Mouse (Mus musculus): ENCODE data around the gene Gm7954. TPM values are rescaled to one million over a fixed set of nuclear protein-coding genes. Genes with fewer than 3 reads are reported as not detected.
"Not testable (repeated sequence)": the region's sequence is repeated elsewhere in the genome, so short reads cannot be mapped to it uniquely, and the experiment has no call there.

The Gm7954 gene
- polyA plus RNA-seq (2015; fragmentation: Nextera tagmentation; extraction: Ambion mirVana): not detected in 2 replicates

- not testable (repeated sequence) for H3K4me1 ChIP-seq (replicated peaks); H3K27ac ChIP-seq (replicated peaks); H3K4me3 ChIP-seq; H3K36me3 ChIP-seq; H3K4me2 ChIP-seq; H3K9me3 ChIP-seq; H3K9ac ChIP-seq; H3K27me3 ChIP-seq; ATAC-seq (ENCODE audit: low FRiP score, low read depth)
- 86% methylated on average over 2 of the region's 2 CpGs for WGBS
These were observed at the start of gene Gm7954 for GRCm38 (mm10) chr14:41453418-41453817. Gene Gm7954 (minus strand): TSS chr14:41453518.

- not testable (repeated sequence) for H3K4me3 ChIP-seq; H3K9me3 ChIP-seq; H3K27ac ChIP-seq (replicated peaks); ATAC-seq (ENCODE audit: low FRiP score, low read depth); H3K4me2 ChIP-seq; H3K9ac ChIP-seq; H3K4me1 ChIP-seq (replicated peaks); H3K27me3 ChIP-seq; H3K36me3 ChIP-seq
These were observed 36.1 kb upstream of the Gm7954 start, which contains the start of gene Gm3486 for GRCm38 (mm10) chr14:41489385-41489784. Gene Gm3486 (minus strand): TSS chr14:41489485.

- not testable (repeated sequence) for H3K36me3 ChIP-seq; ATAC-seq (ENCODE audit: low FRiP score, low read depth); H3K4me3 ChIP-seq; H3K9ac ChIP-seq; H3K27me3 ChIP-seq; H3K4me1 ChIP-seq (replicated peaks); H3K27ac ChIP-seq (replicated peaks); H3K9me3 ChIP-seq
- WGBS: 17% methylated on average over 13 of the region's 16 CpGs
- H3K4me2 ChIP-seq: peak overlapping the region; percentile 42
These were observed 27.8 kb downstream of the Gm7954 start for GRCm38 (mm10) chr14:41425393-41426075.

GRCm38 (mm10) chr14:41424694-41425093, 28.6 kb downstream of the Gm7954 start:
- WGBS: 12% methylated on average over 12 of the region's 14 CpGs
- not testable (repeated sequence) for H3K27ac ChIP-seq (replicated peaks); H3K4me1 ChIP-seq (replicated peaks); H3K27me3 ChIP-seq; ATAC-seq (ENCODE audit: low FRiP score, low read depth); H3K9me3 ChIP-seq; H3K9ac ChIP-seq; H3K4me3 ChIP-seq; H3K36me3 ChIP-seq
- peak overlapping the region; percentile 42 for H3K4me2 ChIP-seq

GRCm38 (mm10) chr14:41408181-41408580, 45.1 kb downstream of the Gm7954 start, which contains the start of gene Gm6482:
Gene Gm6482 (minus strand): TSS chr14:41408281.
- not testable (repeated sequence) for H3K9ac ChIP-seq; H3K4me1 ChIP-seq (replicated peaks); H3K9me3 ChIP-seq; H3K27me3 ChIP-seq; H3K27ac ChIP-seq (replicated peaks); H3K4me3 ChIP-seq; H3K4me2 ChIP-seq; ATAC-seq (ENCODE audit: low FRiP score, low read depth); H3K36me3 ChIP-seq
- WGBS: 88% methylated on average over 1 of the region's 2 CpGs

Other genes with a start within 250 kb of the Gm7954 start
- gene Gm2832, start 174.7 kb downstream of the Gm7954 start, polyA plus RNA-seq (2015; fragmentation: Nextera tagmentation; extraction: Ambion mirVana): 0.35 and 0.47 TPM in 2 replicates
- not detected in 2 replicates for gene Gm5798, start 104.9 kb downstream of the Gm7954 start, polyA plus RNA-seq (2015; fragmentation: Nextera tagmentation; extraction: Ambion mirVana)
- gene Gm7945, start 67.1 kb downstream of the Gm7954 start, polyA plus RNA-seq (2015; fragmentation: Nextera tagmentation; extraction: Ambion mirVana): 0.18 TPM in 1 of 2 replicates, not detected in the other
- 0.30 TPM in 1 of 2 replicates, not detected in the other for gene Gm6482, start 45.2 kb downstream of the Gm7954 start, polyA plus RNA-seq (2015; fragmentation: Nextera tagmentation; extraction: Ambion mirVana)
- not detected in 2 replicates for gene Gm3486, start 36.0 kb upstream of the Gm7954 start, polyA plus RNA-seq (2015; fragmentation: Nextera tagmentation; extraction: Ambion mirVana)
- not detected in 2 replicates for gene Gm7970, start 102.1 kb upstream of the Gm7954 start, polyA plus RNA-seq (2015; fragmentation: Nextera tagmentation; extraction: Ambion mirVana)
- not detected in 2 replicates for gene 1700049E17Rik2, start 119.7 kb upstream of the Gm7954 start, polyA plus RNA-seq (2015; fragmentation: Nextera tagmentation; extraction: Ambion mirVana)
- gene Gm3072, start 171.1 kb upstream of the Gm7954 start, polyA plus RNA-seq (2015; fragmentation: Nextera tagmentation; extraction: Ambion mirVana): not detected in 2 replicates
- gene Gm3676, start 193.0 kb upstream of the Gm7954 start, polyA plus RNA-seq (2015; fragmentation: Nextera tagmentation; extraction: Ambion mirVana): not detected in 2 replicates
- not detected in 2 replicates for gene Gm8068, start 248.4 kb upstream of the Gm7954 start, polyA plus RNA-seq (2015; fragmentation: Nextera tagmentation; extraction: Ambion mirVana)